Mouse (Mus musculus) gastrocnemius, postnatal 14 days (tissue): ENCODE results near the gene 1700013G24Rik. TPM values are rescaled to one million over a fixed set of nuclear protein-coding genes. Genes with fewer than 3 reads are reported as not detected.

Experiments used
- DNase-seq: peaks from one replicate; pipeline ENCODE4 v3.0.0; 2021; ENCODE audit warnings: mixed read lengths
- intact Hi-C: fragments of 180-260 bp; cut with DNase I; formaldehyde crosslinking; loops from one replicate; pipeline ENCODE4 v1.15.1; 2025; ENCODE audit warnings: low total_unique reads
- total RNA-seq, 2 experiments: library from RNA; stranded (reverse); gene quantifications; 2 replicates each; pipeline ENCODE4 v1.2.3; 2021

The 1700013G24Rik gene
- total RNA-seq, 2 experiments from 2014 or later, result not detected

GRCm38 (mm10) chr4:137473701-137474388 lies 20.8 kb downstream of the 1700013G24Rik start:
- peak; percentile 76 for DNase-seq
- intact Hi-C loops, result no loop called here

GRCm38 (mm10) chr4:137474694-137475093 lies 21.6 kb downstream of the 1700013G24Rik start:
- intact Hi-C loops, result no loop called here
- no peak for DNase-seq

- intact Hi-C loops, result no loop called here
- no peak for DNase-seq
These were observed 22.4 kb downstream of the 1700013G24Rik start for GRCm38 (mm10) chr4:137475271-137476050.

- intact Hi-C loops, result no loop called here
- peak; percentile 90 for DNase-seq
These were observed 23.1 kb downstream of the 1700013G24Rik start for GRCm38 (mm10) chr4:137476065-137476760.

GRCm38 (mm10) chr4:137476761-137477237 lies 23.7 kb downstream of the 1700013G24Rik start:
- DNase-seq, result peak; percentile 91
- intact Hi-C loops, result no loop called here

GRCm38 (mm10) chr4:137477611-137478010 lies 24.5 kb downstream of the 1700013G24Rik start:
- intact Hi-C loops, result no loop called here
- no peak for DNase-seq

GRCm38 (mm10) chr4:137478306-137478705 lies 25.2 kb downstream of the 1700013G24Rik start:
- intact Hi-C loops, result no loop called here
- no peak for DNase-seq

GRCm38 (mm10) chr4:137479757-137480156 lies 26.7 kb downstream of the 1700013G24Rik start:
- no peak for DNase-seq
- intact Hi-C loops, result no loop called here

- intact Hi-C loops, result no loop called here
- DNase-seq, result no peak
These were observed 27.3 kb downstream of the 1700013G24Rik start for GRCm38 (mm10) chr4:137480191-137480992.

- intact Hi-C loops, result no loop called here
- no peak for DNase-seq
These were observed 27.9 kb downstream of the 1700013G24Rik start for GRCm38 (mm10) chr4:137480993-137481340.

- DNase-seq, result no peak
- intact Hi-C loops, result no loop called here
These were observed 28.4 kb downstream of the 1700013G24Rik start for GRCm38 (mm10) chr4:137481381-137482030.

GRCm38 (mm10) chr4:137483871-137484270 lies 30.8 kb downstream of the 1700013G24Rik start:
- intact Hi-C loops, result no loop called here
- DNase-seq, result no peak

GRCm38 (mm10) chr4:137484586-137484985 lies 31.5 kb downstream of the 1700013G24Rik start:
- intact Hi-C loops, result no loop called here
- DNase-seq, result peak; percentile 75

- intact Hi-C loops, result no loop called here
- DNase-seq, result peak; percentile 28
These were observed 32.3 kb downstream of the 1700013G24Rik start for GRCm38 (mm10) chr4:137485258-137485960.

GRCm38 (mm10) chr4:137486081-137487014 lies 33.3 kb downstream of the 1700013G24Rik start:
- DNase-seq, result no peak
- intact Hi-C loops, result no loop called here

GRCm38 (mm10) chr4:137487286-137488000 lies 34.4 kb downstream of the 1700013G24Rik start:
- intact Hi-C loops, result no loop called here
- peak; percentile 90 for DNase-seq

GRCm38 (mm10) chr4:137488038-137488437 lies 35.0 kb downstream of the 1700013G24Rik start:
- no peak for DNase-seq
- intact Hi-C loops, result no loop called here
